Comparison of ENCODE assay signal across 23 mouse cellular contexts in genomic region chr2:18310261-18311104, GRCm38 (mm10).
"Had no signal": no experiment of that assay in that cellular context is flagged by ENCODE, and none has a peak within 500 bp of the region (broad histone marks: within the 10 kb centered on the region; RNA-seq: fewer than 3 reads in every experiment).

No protein-coding gene starts in this region.

- H3K4me3 ChIP-seq: layer of hippocampus, adult 2 months; limb, embryonic 10.5 days; limb, embryonic 13.5 days; liver, embryonic 12.5 days; liver, embryonic 15.5 days; lung, embryonic 15.5 days; midbrain, embryonic 15.5 days; myocyte; neural tube, embryonic 13.5 days had no signal

- H3K27me3 ChIP-seq: limb, embryonic 13.5 days; liver, embryonic 12.5 days; liver, embryonic 15.5 days; lung, embryonic 15.5 days; midbrain, embryonic 15.5 days; neural tube, embryonic 13.5 days had no signal

- H3K9me3 ChIP-seq: limb, embryonic 10.5 days; limb, embryonic 13.5 days; liver, embryonic 12.5 days; liver, embryonic 15.5 days; lung, embryonic 15.5 days; midbrain, embryonic 15.5 days; neural tube, embryonic 13.5 days had no signal

- H3K4me1 ChIP-seq: limb, embryonic 13.5 days; liver, embryonic 12.5 days; liver, embryonic 15.5 days; lung, embryonic 15.5 days; midbrain, embryonic 15.5 days; neural tube, embryonic 13.5 days had no signal

- H3K4me2 ChIP-seq: limb, embryonic 13.5 days; liver, embryonic 12.5 days; liver, embryonic 15.5 days; lung, embryonic 15.5 days; midbrain, embryonic 15.5 days; neural tube, embryonic 13.5 days had no signal

- ATAC-seq: liver, embryonic 12.5 days; midbrain, embryonic 15.5 days had no signal

- H3K27ac ChIP-seq: kidney, postnatal 0 days; layer of hippocampus, adult 2 months; limb, embryonic 10.5 days; limb, embryonic 13.5 days; liver, embryonic 12.5 days; liver, embryonic 15.5 days; lung, embryonic 15.5 days; macrophage; midbrain, embryonic 15.5 days; neural tube, embryonic 13.5 days; stomach, postnatal 0 days had no signal

- H3K9ac ChIP-seq: limb, embryonic 13.5 days; liver, embryonic 12.5 days; liver, embryonic 15.5 days; lung, embryonic 15.5 days; midbrain, embryonic 15.5 days; neural tube, embryonic 13.5 days had no signal

- DNase-seq: kidney, adult 2 months; kidney, postnatal 25 days; layer of hippocampus, adult 9-11 months; liver; lung, adult 18-20 months; lung, postnatal 14 days; right cerebral cortex, adult 18-20 months; right cerebral cortex, postnatal 14 days; right cerebral cortex, postnatal 4 days; thymus, adult 2 months; thymus, postnatal 25 days had no signal

- H3K36me3 ChIP-seq: limb, embryonic 10.5 days; limb, embryonic 13.5 days; liver, embryonic 12.5 days; liver, embryonic 15.5 days; lung, embryonic 15.5 days; midbrain, embryonic 15.5 days; neural tube, embryonic 13.5 days had no signal
